Mouse (Mus musculus) forebrain, embryonic 12.5 days (tissue): ENCODE measurements around the gene Fbxw9. TPM values are rescaled to one million over a fixed set of nuclear protein-coding genes. Genes with fewer than 3 reads are reported as not detected.

Experiments used
- ATAC-seq: fragments of 200-750 bp; cut with Nextera tagmentation; 2 replicates; pipeline ENCODE4 v1.8.0; 2017; ENCODE audit warnings: moderate TSS enrichment; ENCODE audit not compliant: low FRiP score
- H3K27ac ChIP-seq: fragments of 300-500 bp; sonication (generic); 2 replicates; pipeline ENCODE4 v1.5.1; 2016; ENCODE audit warnings: mild to moderate bottlenecking
- H3K27me3 ChIP-seq: fragments of 300-500 bp; sonication (generic); 2 replicates; pipeline ENCODE4 v1.6.1; 2016; ENCODE audit warnings: mild to moderate bottlenecking
- H3K36me3 ChIP-seq: fragments of 300-500 bp; sonication (generic); replicated peaks from 2 replicates; pipeline ENCODE4 v1.6.1; 2016; ENCODE audit warnings: mild to moderate bottlenecking
- H3K4me1 ChIP-seq: fragments of 300-500 bp; sonication (generic); 2 replicates; pipeline ENCODE4 v1.6.1; 2016
- H3K4me2 ChIP-seq: fragments of 300-500 bp; sonication (generic); 2 replicates; pipeline ENCODE4 v1.6.1; 2016; ENCODE audit warnings: mild to moderate bottlenecking, moderate library complexity
- H3K4me3 ChIP-seq: fragments of 300-500 bp; sonication (generic); replicated peaks from 2 replicates; pipeline ENCODE4 v1.5.1; 2016; ENCODE audit warnings: mild to moderate bottlenecking
- H3K9ac ChIP-seq: fragments of 300-500 bp; sonication (generic); 2 replicates; pipeline ENCODE4 v1.6.1; 2016; ENCODE audit warnings: mild to moderate bottlenecking
- H3K9me3 ChIP-seq: fragments of 300-500 bp; sonication (generic); 2 replicates; pipeline ENCODE4 v1.6.1; 2016
- WGBS: fragments of 180-500 bp; shearing (Covaris S2); methylation state at CpG from one replicate; pipeline ENCODE4 v1.1.7; 2016; 5-methylcytosine and 5-hydroxymethylcytosine counted together
- polyA plus RNA-seq: library from polyadenylated mRNA; unstranded; fragments of >200 nt; fragmentation: Nextera tagmentation; extraction: Ambion mirVana; gene quantifications from 2 replicates; pipeline ENCODE4 v1.2.1, GENCODE M21; 2016

Gene Fbxw9
- polyA plus RNA-seq, 1 experiment from 2014 or later = 32.1 TPM

DNA sequence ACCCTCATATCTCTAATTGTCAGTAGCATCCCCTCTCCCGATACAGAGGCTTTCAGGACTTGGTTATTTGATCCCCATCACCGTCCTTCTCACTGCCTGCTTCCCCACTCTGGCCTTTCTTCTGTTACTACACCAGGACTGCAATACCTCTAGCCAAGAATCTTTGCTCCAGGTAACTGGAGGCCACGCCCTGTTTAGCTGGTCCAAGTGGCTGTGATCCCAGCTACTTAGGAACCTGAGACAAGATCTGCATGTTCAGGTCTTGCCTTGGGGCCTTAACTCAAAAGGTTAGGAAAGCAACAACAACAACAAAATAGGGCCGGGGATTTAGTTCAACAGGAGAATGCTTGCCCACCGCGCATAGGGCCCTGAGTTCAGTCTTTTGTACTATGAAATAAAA lies 16.2 kb upstream of the Fbxw9 start:
- H3K36me3 ChIP-seq = peaks cover 86% of the 10 kb centered on the region
- no peak overlapping the region for H3K9ac ChIP-seq
- WGBS = 88% methylated on average over 6 of the region's 6 CpGs
- H3K4me2 ChIP-seq = no peak overlapping the region
- peaks cover 14% of the 10 kb centered on the region for H3K4me1 ChIP-seq
- H3K4me3 ChIP-seq = no peak overlapping the region
- H3K27me3 ChIP-seq = no peaks in the 10 kb centered on the region
- no peaks in the 10 kb centered on the region for H3K9me3 ChIP-seq
- no peak overlapping the region for H3K27ac ChIP-seq
- no peak for ATAC-seq

DNA sequence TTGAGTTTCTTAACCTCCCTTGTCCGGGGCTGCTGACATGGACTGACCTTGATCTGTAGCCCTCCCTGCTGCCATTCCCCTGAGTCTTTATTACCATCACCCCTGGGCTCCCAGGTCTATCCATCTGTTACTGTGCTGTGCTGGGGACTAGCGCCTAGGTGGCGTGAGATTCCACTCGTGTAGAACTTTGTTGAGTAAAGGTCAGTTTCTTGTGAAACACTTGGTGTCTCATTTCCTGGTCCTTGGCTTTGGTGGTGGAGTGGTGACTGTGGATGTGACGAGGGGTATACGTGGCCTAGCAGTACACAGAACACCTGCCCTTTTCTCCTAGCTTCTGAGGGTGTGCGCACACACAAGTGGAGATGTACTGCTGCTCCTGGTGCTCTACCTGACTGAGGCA lies 2.5 kb upstream of the Fbxw9 start:
- no peaks in the 10 kb centered on the region for H3K9me3 ChIP-seq
- no peak overlapping the region for H3K4me3 ChIP-seq
- H3K27ac ChIP-seq = no peak overlapping the region
- H3K4me1 ChIP-seq = peaks cover 19% of the 10 kb centered on the region
- no peak overlapping the region for H3K4me2 ChIP-seq
- no peak overlapping the region for H3K9ac ChIP-seq
- H3K36me3 ChIP-seq = peaks cover 51% of the 10 kb centered on the region
- WGBS = 89% methylated on average over 7 of the region's 7 CpGs
- no peak for ATAC-seq
- no peaks in the 10 kb centered on the region for H3K27me3 ChIP-seq

- no peaks in the 10 kb centered on the region for H3K27me3 ChIP-seq
- no peak overlapping the region for H3K27ac ChIP-seq
- H3K4me2 ChIP-seq = no peak overlapping the region
- H3K9ac ChIP-seq = no peak overlapping the region
- H3K36me3 ChIP-seq = peaks cover 17% of the 10 kb centered on the region
- 95% methylated on average over 4 of the region's 4 CpGs for WGBS
- peaks cover 19% of the 10 kb centered on the region for H3K4me1 ChIP-seq
- no peak for ATAC-seq
- no peaks in the 10 kb centered on the region for H3K9me3 ChIP-seq
- H3K4me3 ChIP-seq = no peak overlapping the region
Observed at GRCm38 (mm10) chr8:85062603-85063002, 2.7 kb downstream of the Fbxw9 start.

- no peak overlapping the region for H3K27ac ChIP-seq
- H3K4me1 ChIP-seq = peaks cover 19% of the 10 kb centered on the region
- H3K9me3 ChIP-seq = no peaks in the 10 kb centered on the region
- WGBS = 45% methylated on average over 2 of the region's 2 CpGs
- no peak for ATAC-seq
- peaks cover 28% of the 10 kb centered on the region for H3K36me3 ChIP-seq
- H3K27me3 ChIP-seq = no peaks in the 10 kb centered on the region
- no peak overlapping the region for H3K9ac ChIP-seq
- no peak overlapping the region for H3K4me2 ChIP-seq
- H3K4me3 ChIP-seq = no peak overlapping the region
Observed at GRCm38 (mm10) chr8:85065213-85065612, 5.4 kb downstream of the Fbxw9 start.

- H3K4me2 ChIP-seq = no peak overlapping the region
- H3K4me1 ChIP-seq = peaks cover 9% of the 10 kb centered on the region
- no peak overlapping the region for H3K4me3 ChIP-seq
- no peak overlapping the region for H3K27ac ChIP-seq
- no peak overlapping the region for H3K9ac ChIP-seq
- no peaks in the 10 kb centered on the region for H3K27me3 ChIP-seq
- ATAC-seq = no peak
- peaks cover 28% of the 10 kb centered on the region for H3K36me3 ChIP-seq
- WGBS = 96% methylated on average over 2 of the region's 2 CpGs
- H3K9me3 ChIP-seq = no peaks in the 10 kb centered on the region
Observed at GRCm38 (mm10) chr8:85067155-85067554, 7.3 kb downstream of the Fbxw9 start.

- Histone ChIP-seq H3K36me3 (peaks cover 29% of the 10 kb centered on the region), H3K9ac (no peak within 1 kb of the TSS), H3K9me3 (no peaks in the 10 kb centered on the region), H3K4me3 (no peak within 1 kb of the TSS), H3K4me2 (no peak within 1 kb of the TSS), H3K27ac (no peak within 1 kb of the TSS), H3K27me3 (no peaks in the 10 kb centered on the region), H3K4me1 (peaks cover 17% of the 10 kb centered on the region)
- ATAC-seq = no peak
Observed at GRCm38 (mm10) chr8:85067982-85068381, 8.1 kb downstream of the Fbxw9 start, which contains the start of gene Gm5741. Gene Gm5741 (minus strand): TSS chr8:85067982.

DNA sequence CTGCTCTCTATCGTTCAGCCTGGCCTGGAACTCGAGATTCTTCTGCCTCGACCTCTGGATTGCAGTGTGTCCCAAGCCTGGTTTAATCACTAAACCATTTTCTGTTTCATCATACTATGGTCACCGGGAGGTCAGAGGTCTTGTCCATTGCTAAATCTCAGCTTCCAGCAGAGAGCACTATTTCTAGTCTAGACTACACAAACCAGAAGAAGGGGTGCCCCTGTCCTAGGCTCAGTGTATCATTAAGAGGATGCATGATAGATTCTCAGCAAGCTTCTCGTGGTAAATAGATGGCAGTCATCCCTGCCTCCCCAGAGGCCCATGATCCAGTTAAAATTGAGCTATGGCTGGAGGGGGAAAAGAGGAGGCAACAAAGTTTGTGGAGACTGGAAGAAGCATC lies 11.2 kb downstream of the Fbxw9 start:
- peaks cover 54% of the 10 kb centered on the region for H3K36me3 ChIP-seq
- no peak for ATAC-seq
- peak overlapping the region; percentile 92 for H3K4me3 ChIP-seq
- peak overlapping the region; percentile 82; the same call in 1 of the 2 replicates for H3K9ac ChIP-seq
- peaks cover 19% of the 10 kb centered on the region for H3K4me1 ChIP-seq
- peak overlapping the region; percentile 62 for H3K4me2 ChIP-seq
- H3K9me3 ChIP-seq = no peaks in the 10 kb centered on the region
- WGBS = 88% methylated on average over 5 of the region's 5 CpGs
- 0 out of 2 replicates have a peak overlapping the region, but pooled peaks have one; percentile 96 for H3K27ac ChIP-seq
- H3K27me3 ChIP-seq = no peaks in the 10 kb centered on the region

GRCm38 (mm10) chr8:85071514-85072281 lies 11.8 kb downstream of the Fbxw9 start, which contains the start of gene Dhps:
Gene Dhps (plus strand): TSS chr8:85071757.
- Histone ChIP-seq H3K36me3 (peaks cover 54% of the 10 kb centered on the region), H3K27me3 (no peaks in the 10 kb centered on the region), H3K27ac (peak within 1 kb of the TSS; percentile 96), H3K9ac (peak within 1 kb of the TSS; percentile 82), H3K4me3 (peak within 1 kb of the TSS; percentile 92), H3K4me1 (peaks cover 19% of the 10 kb centered on the region), H3K9me3 (no peaks in the 10 kb centered on the region), H3K4me2 (peak within 1 kb of the TSS; percentile 62)
- WGBS = under 1% methylated on average over 67 of the region's 68 CpGs
- peak; percentile 91 for ATAC-seq

GRCm38 (mm10) chr8:85072364-85072929 lies 12.6 kb downstream of the Fbxw9 start:
- Histone ChIP-seq H3K4me3 (peak overlapping the region; percentile 92), H3K36me3 (peaks cover 52% of the 10 kb centered on the region), H3K4me1 (peaks cover 19% of the 10 kb centered on the region), H3K4me2 (peak overlapping the region; percentile 62), H3K27me3 (no peaks in the 10 kb centered on the region), H3K9me3 (no peaks in the 10 kb centered on the region), H3K27ac (peak overlapping the region; percentile 96; the same call in 1 of the 2 replicates), H3K9ac (peak overlapping the region; percentile 82)
- WGBS = 40% methylated on average over 9 of the region's 9 CpGs
- no peak for ATAC-seq

GRCm38 (mm10) chr8:85073041-85073612 lies 13.3 kb downstream of the Fbxw9 start:
- peaks cover 49% of the 10 kb centered on the region for H3K36me3 ChIP-seq
- H3K27me3 ChIP-seq = no peaks in the 10 kb centered on the region
- no peak overlapping the region for H3K4me3 ChIP-seq
- H3K27ac ChIP-seq = no peak overlapping the region
- no peak for ATAC-seq
- 93% methylated on average over 15 of the region's 15 CpGs for WGBS
- H3K4me1 ChIP-seq = peaks cover 19% of the 10 kb centered on the region
- no peaks in the 10 kb centered on the region for H3K9me3 ChIP-seq
- H3K4me2 ChIP-seq = peak overlapping the region; percentile 62; the same call in 1 of the 2 replicates
- H3K9ac ChIP-seq = no peak overlapping the region

DNA sequence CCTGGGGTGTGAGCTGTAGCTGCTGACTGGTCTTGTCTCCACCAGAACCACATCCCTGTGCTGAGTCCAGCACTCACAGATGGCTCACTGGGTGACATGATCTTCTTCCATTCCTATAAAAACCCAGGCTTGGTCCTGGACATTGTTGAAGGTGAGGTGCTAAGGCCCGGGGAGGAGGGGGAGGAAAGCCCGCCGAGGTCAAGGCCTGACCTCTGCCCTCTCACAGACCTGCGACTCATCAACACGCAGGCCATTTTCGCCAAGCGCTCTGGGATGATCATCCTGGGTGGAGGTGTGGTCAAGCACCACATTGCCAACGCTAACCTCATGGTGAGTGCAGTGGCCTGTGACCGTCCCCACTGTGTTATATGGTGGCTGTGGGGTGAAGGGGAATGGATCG lies 14.3 kb downstream of the Fbxw9 start:
- WGBS = 90% methylated on average over 10 of the region's 10 CpGs
- no peaks in the 10 kb centered on the region for H3K9me3 ChIP-seq
- H3K9ac ChIP-seq = no peak overlapping the region
- no peak overlapping the region for H3K4me2 ChIP-seq
- H3K4me3 ChIP-seq = no peak overlapping the region
- H3K27me3 ChIP-seq = no peaks in the 10 kb centered on the region
- no peak overlapping the region for H3K27ac ChIP-seq
- peaks cover 50% of the 10 kb centered on the region for H3K36me3 ChIP-seq
- no peak for ATAC-seq
- H3K4me1 ChIP-seq = peaks cover 19% of the 10 kb centered on the region

- no peak overlapping the region for H3K27ac ChIP-seq
- no peak overlapping the region for H3K4me3 ChIP-seq
- H3K9ac ChIP-seq = no peak overlapping the region
- H3K9me3 ChIP-seq = no peaks in the 10 kb centered on the region
- no peak overlapping the region for H3K4me2 ChIP-seq
- H3K27me3 ChIP-seq = no peaks in the 10 kb centered on the region
- ATAC-seq = no peak
- peaks cover 50% of the 10 kb centered on the region for H3K36me3 ChIP-seq
- H3K4me1 ChIP-seq = peaks cover 23% of the 10 kb centered on the region
- 98% methylated on average over 10 of the region's 10 CpGs for WGBS
Observed at GRCm38 (mm10) chr8:85074617-85075016, 14.8 kb downstream of the Fbxw9 start.
